Mouse (Mus musculus) hindbrain, embryonic 15.5 days (tissue): ENCODE data around the gene Nmrk2. TPM values are rescaled to one million over a fixed set of nuclear protein-coding genes. Genes with fewer than 3 reads are reported as not detected.
A peak's percentile ranks its signal among the peaks of the same experiment; 100 is the strongest.

Experiments
- ATAC-seq: fragments of 200-750 bp; cut with Nextera tagmentation; 2 replicates; pipeline ENCODE4 v1.8.0; 2017; ENCODE audit warnings: low read depth, moderate number of reproducible peaks, moderate TSS enrichment; ENCODE audit not compliant: low FRiP score
- H3K27ac ChIP-seq: fragments of 300-500 bp; sonication (generic); replicated peaks from 2 replicates; pipeline ENCODE4 v1.5.1; 2015; ENCODE audit warnings: mild to moderate bottlenecking, inconsistent platforms
- H3K27me3 ChIP-seq: fragments of 300-500 bp; sonication (generic); 2 replicates; pipeline ENCODE4 v1.6.1; 2015; ENCODE audit warnings: control low read depth, inconsistent platforms
- H3K36me3 ChIP-seq: fragments of 300-500 bp; sonication (generic); 2 replicates; pipeline ENCODE4 v1.6.1; 2015; ENCODE audit warnings: control low read depth, inconsistent platforms
- H3K4me1 ChIP-seq: fragments of 300-500 bp; sonication (generic); replicated peaks from 2 replicates; pipeline ENCODE4 v1.6.1; 2015; ENCODE audit warnings: control low read depth, inconsistent platforms
- H3K4me2 ChIP-seq: fragments of 300-500 bp; sonication (generic); 2 replicates; pipeline ENCODE4 v1.6.1; 2015; ENCODE audit warnings: moderate library complexity, mild to moderate bottlenecking, inconsistent platforms
- H3K4me3 ChIP-seq: fragments of 300-500 bp; sonication (generic); 2 replicates; pipeline ENCODE4 v1.5.1; 2015; ENCODE audit warnings: mild to moderate bottlenecking, inconsistent platforms
- H3K9ac ChIP-seq: fragments of 300-500 bp; sonication (generic); 2 replicates; pipeline ENCODE4 v1.6.1; 2015; ENCODE audit warnings: inconsistent platforms
- H3K9me3 ChIP-seq: fragments of 300-500 bp; sonication (generic); 2 replicates; pipeline ENCODE4 v1.6.1; 2016; ENCODE audit warnings: control low read depth, inconsistent platforms
- WGBS: fragments of 180-500 bp; shearing (Covaris S2); methylation state at CpG from one replicate; pipeline ENCODE4 v1.1.7; 2015; 5-methylcytosine and 5-hydroxymethylcytosine counted together
- polyA plus RNA-seq: library from polyadenylated mRNA; unstranded; fragments of >200 nt; fragmentation: Nextera tagmentation; extraction: Ambion mirVana; gene quantifications from 2 replicates; pipeline ENCODE4 v1.2.1, GENCODE M21; 2015

Nmrk2 gene
- polyA plus RNA-seq, result 0.10 TPM in 1 of 2 replicates, not detected in the other

DNA sequence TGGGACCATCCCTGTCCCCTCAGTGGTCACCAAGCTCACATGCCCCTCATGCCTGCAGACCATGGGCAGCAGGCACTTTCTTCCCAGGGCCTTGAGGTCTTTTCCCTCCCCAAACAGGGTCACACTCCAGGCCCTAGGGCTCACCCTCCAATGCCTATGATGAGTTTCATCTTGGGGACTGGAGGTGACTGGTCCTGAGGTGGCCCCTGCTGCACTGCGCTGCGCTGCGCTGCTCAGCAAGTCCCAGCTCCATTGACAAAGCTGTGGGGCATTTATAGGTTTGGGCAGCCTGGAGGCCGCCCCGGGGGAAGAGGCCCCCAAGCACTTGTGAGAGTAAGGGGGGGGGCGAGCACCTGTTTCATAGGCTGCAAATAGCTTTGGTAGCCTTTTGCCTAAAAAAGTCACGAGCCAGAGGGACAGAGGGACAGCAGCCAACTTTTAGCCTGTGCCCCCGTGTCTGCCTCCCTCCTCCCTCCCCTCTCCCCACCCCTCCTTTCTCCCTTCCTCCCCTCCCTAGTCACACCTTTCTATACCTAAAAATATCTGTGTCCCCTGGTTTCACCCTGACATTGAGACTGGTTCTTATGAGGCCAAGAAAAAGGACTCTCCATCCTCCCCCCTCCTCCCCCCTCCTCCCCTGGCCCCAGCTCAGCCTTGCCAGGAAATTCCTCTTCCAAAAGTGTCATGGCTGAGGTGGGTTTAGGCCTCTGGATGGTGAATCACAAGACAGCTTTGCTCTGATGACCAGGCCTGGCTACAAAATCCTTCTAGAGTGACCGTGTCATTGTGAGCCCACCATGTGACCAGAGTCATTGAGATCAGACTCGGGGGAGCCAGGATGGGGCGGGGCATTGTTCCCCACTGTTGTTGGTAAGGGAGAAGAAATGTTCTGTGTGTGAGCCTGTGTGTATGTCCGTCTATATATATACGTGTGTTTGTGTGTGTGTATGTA, at the start of gene Nmrk2:
TSS of gene Nmrk2 (minus strand) at position 245 of the 952 bp plus-strand sequence.
- 58% methylated on average over 13 of the region's 13 CpGs for WGBS
- Histone ChIP-seq H3K36me3 (peaks cover 18% of the 10 kb centered on the region), H3K4me3 (no peak within 1 kb of the TSS), H3K27ac (no peak within 1 kb of the TSS), H3K4me1 (no peaks in the 10 kb centered on the region), H3K9ac (no peak within 1 kb of the TSS), H3K4me2 (no peak within 1 kb of the TSS), H3K9me3 (no peaks in the 10 kb centered on the region), H3K27me3 (peaks cover 6% of the 10 kb centered on the region; the same call in 1 of the 2 replicates)
- ATAC-seq, result no peak

DNA sequence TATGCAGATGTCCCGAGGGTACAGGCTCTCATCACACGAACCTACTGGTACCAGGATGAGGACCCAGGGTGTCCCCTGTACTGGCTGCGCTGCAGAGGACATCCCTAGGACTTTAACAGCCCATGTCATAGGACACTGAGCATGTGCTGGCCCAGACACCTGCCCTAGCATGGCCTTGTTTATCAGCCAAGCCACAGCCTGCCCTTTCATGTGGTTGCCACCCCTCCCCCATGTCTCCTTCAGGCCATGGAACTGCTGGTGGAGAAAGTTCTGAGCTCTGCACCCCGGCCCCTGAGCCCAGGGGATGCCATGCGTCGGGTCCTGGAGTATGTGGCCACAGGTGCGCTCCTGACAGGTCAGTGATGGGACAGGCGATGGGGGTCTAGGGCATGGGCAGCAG, 47.6 kb upstream of the Nmrk2 start:
- ATAC-seq, result no peak
- no peak overlapping the region for H3K9ac ChIP-seq
- WGBS, result 87% methylated on average over 8 of the region's 8 CpGs
- H3K27me3 ChIP-seq, result peaks cover 12% of the 10 kb centered on the region
- H3K27ac ChIP-seq, result no peak overlapping the region
- no peaks in the 10 kb centered on the region for H3K36me3 ChIP-seq
- no peak overlapping the region for H3K4me2 ChIP-seq
- peaks cover 24% of the 10 kb centered on the region for H3K4me1 ChIP-seq
- no peak overlapping the region for H3K4me3 ChIP-seq
- no peaks in the 10 kb centered on the region for H3K9me3 ChIP-seq

DNA sequence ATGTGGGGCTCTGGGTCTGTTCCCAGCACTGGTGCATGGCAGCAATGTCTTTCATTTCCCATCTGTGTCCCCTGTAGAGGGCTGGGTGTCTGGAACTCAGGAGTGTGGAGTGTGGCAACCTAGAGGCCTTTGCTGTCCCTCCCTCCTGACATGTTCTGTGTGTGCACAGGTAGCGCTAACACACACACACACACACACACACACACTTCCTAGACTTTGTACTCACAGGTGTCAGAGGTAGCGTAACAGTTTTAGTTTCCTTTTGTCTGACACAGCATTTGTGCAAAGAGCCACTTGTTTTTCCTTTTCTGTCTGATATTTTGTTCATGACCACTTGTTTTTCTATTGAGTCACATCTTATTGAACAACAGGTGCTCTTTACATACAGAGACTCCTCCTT, 46.0 kb upstream of the Nmrk2 start:
- Histone ChIP-seq H3K4me2 (no peak overlapping the region), H3K9me3 (no peaks in the 10 kb centered on the region), H3K27me3 (peaks cover 12% of the 10 kb centered on the region), H3K9ac (no peak overlapping the region), H3K4me3 (no peak overlapping the region), H3K4me1 (peaks cover 17% of the 10 kb centered on the region), H3K36me3 (no peaks in the 10 kb centered on the region), H3K27ac (no peak overlapping the region)
- 100% methylated on average over 2 of the region's 2 CpGs for WGBS
- no peak for ATAC-seq

DNA sequence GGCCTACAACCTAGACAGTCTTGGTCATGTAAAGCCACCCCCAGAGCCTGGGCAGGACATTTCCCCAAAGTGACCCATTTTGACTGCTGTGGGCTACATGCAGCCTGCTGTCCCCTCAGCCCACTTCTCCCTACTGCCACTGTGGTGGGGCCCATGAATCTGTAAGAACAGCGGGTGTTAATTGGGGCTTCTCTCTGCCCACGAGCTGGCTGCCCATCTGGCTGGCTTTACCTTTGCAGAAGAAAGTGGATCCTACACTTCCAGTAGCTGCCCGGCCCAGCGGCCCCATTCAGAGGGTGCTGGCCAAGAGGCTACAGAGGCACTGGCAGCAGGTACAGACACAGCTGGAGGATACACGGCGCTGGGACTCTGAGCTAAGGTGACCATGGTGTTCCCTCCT, 43.3 kb upstream of the Nmrk2 start:
- Histone ChIP-seq H3K9me3 (no peaks in the 10 kb centered on the region), H3K27ac (no peak overlapping the region), H3K4me1 (peaks cover 7% of the 10 kb centered on the region; the same call in 1 of the 2 replicates), H3K9ac (no peak overlapping the region), H3K36me3 (no peaks in the 10 kb centered on the region), H3K4me2 (no peak overlapping the region), H3K27me3 (peaks cover 1% of the 10 kb centered on the region; the same call in 1 of the 2 replicates), H3K4me3 (no peak overlapping the region)
- WGBS, result 89% methylated on average over 6 of the region's 6 CpGs
- ATAC-seq, result no peak

DNA sequence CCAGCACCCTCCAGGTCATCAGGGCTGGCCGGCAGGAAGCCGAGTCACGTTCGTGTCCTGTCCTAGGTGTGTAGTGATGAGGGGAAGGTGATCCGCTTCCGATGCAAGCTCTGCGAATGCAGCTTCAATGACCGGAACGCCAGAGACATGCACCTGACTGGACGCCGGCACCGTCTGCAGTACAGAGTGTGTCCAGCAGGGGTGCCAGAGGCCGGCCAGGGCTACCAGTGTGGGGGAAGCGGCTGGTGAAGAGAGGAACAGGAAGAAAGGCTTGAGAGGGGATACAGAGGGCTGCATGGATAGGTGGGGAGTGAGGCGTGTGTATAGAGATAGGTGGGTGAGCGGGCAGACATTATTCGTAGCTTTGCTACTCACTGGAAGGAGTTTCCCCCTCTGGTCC, 42.7 kb upstream of the Nmrk2 start:
- no peak overlapping the region for H3K4me3 ChIP-seq
- H3K4me2 ChIP-seq, result peak overlapping the region; percentile 26; the same call in 1 of the 2 replicates
- H3K9ac ChIP-seq, result no peak overlapping the region
- no peaks in the 10 kb centered on the region for H3K36me3 ChIP-seq
- no peaks in the 10 kb centered on the region for H3K9me3 ChIP-seq
- peak; percentile 64; the same call in 1 of the 2 replicates for ATAC-seq
- peaks cover 7% of the 10 kb centered on the region; the same call in 1 of the 2 replicates for H3K4me1 ChIP-seq
- H3K27ac ChIP-seq, result no peak overlapping the region
- H3K27me3 ChIP-seq, result peaks cover 7% of the 10 kb centered on the region
- 8% methylated on average over 17 of the region's 17 CpGs for WGBS

DNA sequence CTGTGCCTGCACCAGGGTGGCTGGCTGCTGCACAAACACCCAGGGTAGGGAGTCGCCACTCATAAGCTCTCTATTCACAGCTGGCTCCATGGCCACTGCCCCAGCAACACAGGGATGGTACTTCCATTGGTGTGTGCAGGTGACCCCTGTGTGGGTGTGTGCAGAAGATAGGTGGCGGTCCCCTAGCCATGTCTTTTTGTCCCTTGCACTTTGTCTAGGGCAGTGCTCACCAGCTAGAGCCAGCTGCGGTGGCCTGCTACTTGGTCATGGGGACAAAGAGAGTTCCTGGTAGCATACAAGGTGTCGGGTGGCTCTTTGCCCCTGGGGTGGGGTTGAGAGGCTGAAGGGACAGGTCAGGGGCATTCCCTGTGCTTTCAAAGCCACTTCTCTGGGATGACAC, 42.3 kb upstream of the Nmrk2 start:
- no peak overlapping the region for H3K9ac ChIP-seq
- 79% methylated on average over 4 of the region's 4 CpGs for WGBS
- H3K27me3 ChIP-seq, result peaks cover 11% of the 10 kb centered on the region
- H3K9me3 ChIP-seq, result no peaks in the 10 kb centered on the region
- ATAC-seq, result no peak
- peak overlapping the region; percentile 26; the same call in 1 of the 2 replicates for H3K4me2 ChIP-seq
- peaks cover 7% of the 10 kb centered on the region; the same call in 1 of the 2 replicates for H3K4me1 ChIP-seq
- no peak overlapping the region for H3K4me3 ChIP-seq
- H3K36me3 ChIP-seq, result no peaks in the 10 kb centered on the region
- H3K27ac ChIP-seq, result no peak overlapping the region

DNA sequence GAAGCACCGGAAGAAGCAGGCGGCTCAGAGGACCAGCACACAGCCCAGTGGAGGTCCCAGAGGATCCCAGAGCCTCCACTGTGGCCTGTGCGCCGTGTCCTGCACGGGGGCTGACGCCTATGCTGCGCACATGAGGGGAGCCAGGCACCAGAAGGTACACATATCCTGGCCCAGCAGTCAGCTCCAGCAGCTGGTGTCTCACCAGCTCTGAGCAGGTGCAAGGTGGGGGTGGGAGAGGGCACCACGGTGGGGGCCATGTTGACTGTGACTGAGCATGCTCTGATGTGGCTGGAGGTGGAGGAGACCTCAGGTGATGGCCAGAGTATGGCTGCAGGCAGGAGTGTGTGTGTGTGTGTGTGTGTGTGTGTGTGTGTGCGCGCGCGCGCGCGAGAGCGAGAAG, 40.2 kb upstream of the Nmrk2 start:
- no peak overlapping the region for H3K4me2 ChIP-seq
- H3K9ac ChIP-seq, result no peak overlapping the region
- WGBS, result 92% methylated on average over 16 of the region's 16 CpGs
- H3K36me3 ChIP-seq, result no peaks in the 10 kb centered on the region
- no peak overlapping the region for H3K27ac ChIP-seq
- peaks cover 15% of the 10 kb centered on the region for H3K27me3 ChIP-seq
- ATAC-seq, result no peak
- peaks cover 7% of the 10 kb centered on the region; the same call in 1 of the 2 replicates for H3K4me1 ChIP-seq
- no peak overlapping the region for H3K4me3 ChIP-seq
- H3K9me3 ChIP-seq, result no peaks in the 10 kb centered on the region

DNA sequence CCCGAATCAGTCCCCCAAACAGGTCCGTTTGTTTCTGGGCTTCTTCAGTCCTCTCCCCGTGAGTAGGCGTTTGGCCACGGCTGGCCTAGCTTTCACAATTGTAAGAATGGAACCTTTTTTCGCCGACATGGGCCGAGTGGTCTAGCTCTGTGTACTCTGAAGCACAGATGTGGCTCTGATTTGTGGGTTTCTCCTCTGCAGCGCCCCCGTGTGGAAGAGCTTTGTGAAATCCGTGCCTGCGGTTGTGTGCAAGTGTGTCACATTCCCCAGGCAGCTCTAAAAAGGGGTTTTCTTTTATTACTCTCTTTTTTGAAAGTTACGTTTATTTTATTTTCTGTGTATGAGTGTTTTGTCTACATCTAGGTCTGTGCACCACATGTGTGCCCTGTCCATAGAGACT, 39.0 kb upstream of the Nmrk2 start:
- Histone ChIP-seq H3K9me3 (no peaks in the 10 kb centered on the region), H3K27ac (no peak overlapping the region), H3K4me1 (peaks cover 7% of the 10 kb centered on the region; the same call in 1 of the 2 replicates), H3K27me3 (peaks cover 15% of the 10 kb centered on the region), H3K9ac (no peak overlapping the region), H3K36me3 (no peaks in the 10 kb centered on the region), H3K4me2 (no peak overlapping the region), H3K4me3 (no peak overlapping the region)
- ATAC-seq, result no peak
- 25% methylated on average over 13 of the region's 13 CpGs for WGBS

DNA sequence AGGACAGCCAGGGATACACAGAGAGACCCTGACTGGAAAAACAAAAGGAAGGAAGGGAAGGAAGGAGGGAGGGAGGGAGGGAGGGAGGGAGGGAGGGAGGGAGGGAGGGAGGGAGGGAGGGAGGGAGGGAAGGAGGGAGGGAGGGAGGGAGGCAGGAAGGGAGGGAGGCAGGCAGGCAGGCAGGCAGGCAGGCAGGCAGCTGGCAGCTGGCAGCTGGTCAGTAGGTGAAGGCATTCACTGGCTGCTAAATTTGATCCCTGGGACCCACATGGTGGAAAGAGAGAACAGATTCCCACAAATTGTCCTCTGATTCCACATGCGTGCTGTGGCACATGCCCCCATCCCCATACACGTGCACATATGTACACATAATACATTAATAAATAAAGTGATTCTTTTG, 36.8 kb upstream of the Nmrk2 start:
- Histone ChIP-seq H3K4me3 (no peak overlapping the region), H3K4me1 (peaks cover 8% of the 10 kb centered on the region), H3K27me3 (peaks cover 15% of the 10 kb centered on the region), H3K36me3 (no peaks in the 10 kb centered on the region), H3K4me2 (no peak overlapping the region), H3K27ac (no peak overlapping the region), H3K9me3 (no peaks in the 10 kb centered on the region), H3K9ac (no peak overlapping the region)
- 69% methylated on average over 2 of the region's 2 CpGs for whole genome bisulfite sequencing
- ATAC-seq, result no peak

DNA sequence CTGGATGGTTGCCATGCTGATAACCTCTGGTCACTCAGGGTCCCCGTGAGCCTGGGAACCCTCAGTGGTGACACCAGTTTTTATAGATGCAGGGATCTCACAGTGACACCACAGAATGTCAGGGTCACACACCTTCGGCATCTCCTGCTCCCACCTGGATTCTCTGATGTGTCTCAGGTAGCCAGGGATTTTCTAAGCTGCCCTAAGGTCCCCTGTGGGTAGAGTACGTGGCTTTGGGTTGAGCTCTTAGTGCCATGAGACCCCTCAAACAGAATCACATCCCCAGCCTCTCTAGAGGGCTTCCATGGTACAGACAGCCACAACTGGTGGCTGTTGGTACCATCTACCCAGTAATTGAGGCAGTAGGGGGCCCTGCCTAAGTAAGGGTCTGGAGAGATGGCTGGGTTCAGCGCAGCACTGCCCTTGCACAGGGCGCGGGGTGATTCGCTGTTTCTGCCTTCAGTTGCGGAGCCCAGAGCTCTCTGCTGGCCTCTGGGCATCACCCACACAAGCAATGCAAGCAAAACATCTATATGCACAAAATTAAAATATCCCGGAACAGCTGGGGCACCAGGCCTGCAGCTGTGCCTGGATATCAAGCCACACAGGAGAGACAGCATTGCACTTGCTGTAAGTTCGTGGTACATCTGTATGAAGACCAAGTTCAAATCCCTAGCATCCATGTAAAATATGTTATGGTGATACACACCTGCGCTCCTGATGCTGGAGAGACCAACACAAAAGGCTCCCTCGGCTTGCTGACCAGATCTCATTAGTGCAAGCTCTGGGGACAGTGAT, 34.8 kb upstream of the Nmrk2 start:
- WGBS, result 81% methylated on average over 12 of the region's 12 CpGs
- Histone ChIP-seq H3K9ac (no peak overlapping the region), H3K4me3 (no peak overlapping the region), H3K9me3 (no peaks in the 10 kb centered on the region), H3K27me3 (peaks cover 15% of the 10 kb centered on the region), H3K27ac (no peak overlapping the region), H3K36me3 (no peaks in the 10 kb centered on the region), H3K4me2 (no peak overlapping the region), H3K4me1 (peaks cover 20% of the 10 kb centered on the region)
- no peak for ATAC-seq

DNA sequence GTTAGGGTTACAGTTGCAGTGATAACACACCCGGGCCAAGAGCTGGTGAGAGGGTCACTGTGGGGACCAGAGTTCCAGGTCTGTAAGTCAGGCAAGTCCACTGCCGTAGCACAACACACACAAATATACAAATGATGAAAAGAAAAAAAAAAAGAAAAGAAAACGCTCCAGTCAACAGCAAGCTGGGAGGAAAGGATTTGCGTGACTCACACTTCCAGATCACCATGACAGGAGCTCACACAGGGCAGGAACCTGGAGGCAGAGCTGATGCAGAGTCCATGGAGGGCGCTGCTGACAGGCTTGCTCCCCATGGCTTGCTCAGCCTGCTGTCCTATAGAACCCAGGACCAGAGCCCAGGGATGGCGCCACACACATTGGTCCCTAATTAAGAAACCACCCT, 32.4 kb upstream of the Nmrk2 start:
- WGBS, result 89% methylated on average over 6 of the region's 6 CpGs
- Histone ChIP-seq H3K4me1 (peaks cover 31% of the 10 kb centered on the region), H3K27ac (no peak overlapping the region), H3K4me2 (peak overlapping the region; percentile 76; the same call in 1 of the 2 replicates), H3K9ac (no peak overlapping the region), H3K9me3 (no peaks in the 10 kb centered on the region), H3K27me3 (peaks cover 4% of the 10 kb centered on the region; the same call in 1 of the 2 replicates), H3K36me3 (no peaks in the 10 kb centered on the region), H3K4me3 (peak overlapping the region; percentile 73; the same call in 1 of the 2 replicates)
- no peak for ATAC-seq

DNA sequence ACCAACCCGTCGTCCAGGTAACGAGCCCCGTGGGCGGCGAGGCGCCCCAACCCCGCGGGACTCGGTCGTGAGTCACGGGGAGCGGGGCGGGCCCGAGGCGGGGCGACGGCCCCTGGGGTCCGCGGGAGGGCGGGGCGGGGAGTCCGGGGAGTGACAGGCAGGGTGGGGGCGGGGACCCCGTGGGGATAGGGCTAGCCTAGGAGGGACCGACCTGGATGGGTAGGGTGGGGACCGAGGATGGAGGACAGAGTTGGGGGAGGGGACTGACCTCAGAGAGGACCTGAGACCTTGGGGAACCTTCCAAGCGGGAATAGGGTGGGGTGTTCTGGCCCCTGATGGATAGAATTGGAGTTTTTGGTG, 31.4 kb upstream of the Nmrk2 start:
- 2% methylated on average over 28 of the region's 28 CpGs for WGBS
- Histone ChIP-seq H3K27ac (peak overlapping the region; percentile 69), H3K4me3 (peak overlapping the region; percentile 73), H3K4me2 (peak overlapping the region; percentile 76), H3K36me3 (no peaks in the 10 kb centered on the region), H3K4me1 (peaks cover 41% of the 10 kb centered on the region), H3K27me3 (no peaks in the 10 kb centered on the region), H3K9me3 (no peaks in the 10 kb centered on the region), H3K9ac (peak overlapping the region; percentile 72)
- ATAC-seq, result peak; percentile 54
